Mouse (Mus musculus) kidney, embryonic 14.5 days (tissue): ENCODE measurements around the gene Htr3b. TPM values are rescaled to one million over a fixed set of nuclear protein-coding genes. Genes with fewer than 3 reads are reported as not detected.
"Not testable (repeated sequence)": the region's sequence is repeated elsewhere in the genome, so short reads cannot be mapped to it uniquely, and the experiment has no call there.

Experiments used
- ATAC-seq: fragments of 200-750 bp; cut with Nextera tagmentation; 2 replicates; pipeline ENCODE4 v1.8.0; 2017; ENCODE audit warnings: moderate number of reproducible peaks, mild to moderate bottlenecking, moderate TSS enrichment, moderate library complexity; ENCODE audit not compliant: low FRiP score, low TSS enrichment
- H3K27ac ChIP-seq: fragments of 300-500 bp; sonication (generic); 2 replicates; pipeline ENCODE4 v1.5.1; 2014; ENCODE audit warnings: low read depth, mild to moderate bottlenecking, low read length, moderate library complexity, mixed read lengths
- H3K27me3 ChIP-seq: fragments of 300-500 bp; sonication (generic); 2 replicates; pipeline ENCODE4 v1.6.1; 2014; ENCODE audit warnings: mild to moderate bottlenecking, low read length; ENCODE audit not compliant: control insufficient read depth, insufficient read depth
- H3K36me3 ChIP-seq: fragments of 300-500 bp; sonication (generic); 2 replicates; pipeline ENCODE4 v1.6.1; 2014; ENCODE audit warnings: low read length, mixed read lengths; ENCODE audit not compliant: control insufficient read depth, insufficient read depth
- H3K4me1 ChIP-seq: fragments of 300-500 bp; sonication (generic); 2 replicates; pipeline ENCODE4 v1.6.1; 2014; ENCODE audit warnings: low read length, mixed read lengths; ENCODE audit not compliant: control insufficient read depth, insufficient read depth
- H3K4me2 ChIP-seq: fragments of 300-500 bp; sonication (generic); replicated peaks from 2 replicates; pipeline ENCODE4 v1.6.1; 2014; ENCODE audit warnings: low read depth, mild to moderate bottlenecking, low read length
- H3K4me3 ChIP-seq: fragments of 300-500 bp; sonication (generic); 2 replicates; pipeline ENCODE4 v1.5.1; 2014; ENCODE audit warnings: mild to moderate bottlenecking, low read length
- H3K9ac ChIP-seq: fragments of 300-500 bp; sonication (generic); 2 replicates; pipeline ENCODE4 v1.6.1; 2014; ENCODE audit warnings: low read depth, mild to moderate bottlenecking, low read length, moderate library complexity
- H3K9me3 ChIP-seq: fragments of 300-500 bp; sonication (generic); 2 replicates; pipeline ENCODE4 v1.6.1; 2016; ENCODE audit warnings: low read length; ENCODE audit not compliant: control insufficient read depth
- WGBS: fragments of 180-500 bp; shearing (Covaris S2); extraction: QIAGEN DNeasy Blood & Tissue Kit; methylation state at CpG from one replicate; pipeline ENCODE4 v1.1.7; 2014; 5-methylcytosine and 5-hydroxymethylcytosine counted together
- polyA plus RNA-seq: library from polyadenylated mRNA; unstranded; fragments of >200 nt; fragmentation: Nextera tagmentation; extraction: Ambion mirVana; gene quantifications from 2 replicates; pipeline ENCODE4 v1.2.1, GENCODE M21; 2014

Gene Htr3b
- polyA plus RNA-seq, 1 experiment from 2014 or later = not detected

GRCm38 (mm10) chr9:48984845-48985707 is 20.3 kb upstream of the Htr3b start, which contains the start of gene Usp28:
Gene Usp28, plus strand, starts transcription at chr9:48985375.
- under 1% methylated on average over 75 of the region's 94 CpGs for WGBS
- no peaks in the 10 kb centered on the region; the same call in 1 of the 2 replicates for H3K4me1 ChIP-seq
- no peaks in the 10 kb centered on the region for H3K27me3 ChIP-seq
- peak within 1 kb of the TSS; percentile 77 for H3K27ac ChIP-seq
- H3K4me2 ChIP-seq = peak within 1 kb of the TSS; percentile 68
- H3K4me3 ChIP-seq = peak within 1 kb of the TSS; percentile 76
- peak; percentile 94 for ATAC-seq
- no peaks in the 10 kb centered on the region for H3K9me3 ChIP-seq
- no peaks in the 10 kb centered on the region for H3K36me3 ChIP-seq
- H3K9ac ChIP-seq = peak within 1 kb of the TSS; percentile 78

- WGBS = 30% methylated on average over 8 of the region's 8 CpGs
- H3K4me3 ChIP-seq = peak overlapping the region; percentile 76
- 0 out of 2 replicates have a peak, but pooled peaks have one; percentile 1 for ATAC-seq
- H3K36me3 ChIP-seq = no peaks in the 10 kb centered on the region
- peak overlapping the region; percentile 58 for H3K9ac ChIP-seq
- no peaks in the 10 kb centered on the region for H3K27me3 ChIP-seq
- H3K4me2 ChIP-seq = peak overlapping the region; percentile 68
- H3K4me1 ChIP-seq = no peaks in the 10 kb centered on the region; the same call in 1 of the 2 replicates
- peak overlapping the region; percentile 77; the same call in 1 of the 2 replicates for H3K27ac ChIP-seq
- no peaks in the 10 kb centered on the region for H3K9me3 ChIP-seq
Observed at GRCm38 (mm10) chr9:48984320-48984844, 19.6 kb upstream of the Htr3b start.

- WGBS = 95% methylated on average over 6 of the region's 6 CpGs
- not testable (repeated sequence) for ATAC-seq, H3K4me2 ChIP-seq, H3K27me3 ChIP-seq, H3K4me1 ChIP-seq, H3K27ac ChIP-seq, H3K4me3 ChIP-seq, H3K9ac ChIP-seq, H3K9me3 ChIP-seq, H3K36me3 ChIP-seq
Observed at GRCm38 (mm10) chr9:48983801-48984200, 19.0 kb upstream of the Htr3b start.

- H3K36me3 ChIP-seq = no peaks in the 10 kb centered on the region
- H3K9me3 ChIP-seq = no peaks in the 10 kb centered on the region
- no peak overlapping the region for H3K4me2 ChIP-seq
- H3K27ac ChIP-seq = no peak overlapping the region
- H3K9ac ChIP-seq = no peak overlapping the region
- no peaks in the 10 kb centered on the region for H3K27me3 ChIP-seq
- H3K4me3 ChIP-seq = no peak overlapping the region
- H3K4me1 ChIP-seq = no peaks in the 10 kb centered on the region
- no peak for ATAC-seq
Observed at GRCm38 (mm10) chr9:48981827-48982226, 17.0 kb upstream of the Htr3b start.

- Histone ChIP-seq H3K9me3 (no peaks in the 10 kb centered on the region), H3K4me2 (no peak overlapping the region), H3K4me1 (no peaks in the 10 kb centered on the region), H3K27me3 (no peaks in the 10 kb centered on the region), H3K27ac (no peak overlapping the region), H3K36me3 (no peaks in the 10 kb centered on the region), H3K9ac (no peak overlapping the region), H3K4me3 (no peak overlapping the region)
- 76% methylated on average over 3 of the region's 3 CpGs for WGBS
- no peak for ATAC-seq
Observed at GRCm38 (mm10) chr9:48980781-48981180, 16.0 kb upstream of the Htr3b start.

GRCm38 (mm10) chr9:48980371-48980770 is 15.6 kb upstream of the Htr3b start:
- Histone ChIP-seq H3K4me1 (no peaks in the 10 kb centered on the region), H3K9me3 (no peaks in the 10 kb centered on the region), H3K36me3 (no peaks in the 10 kb centered on the region), H3K27me3 (no peaks in the 10 kb centered on the region), H3K4me3 (no peak overlapping the region), H3K4me2 (no peak overlapping the region), H3K27ac (no peak overlapping the region), H3K9ac (no peak overlapping the region)
- ATAC-seq = no peak
- 73% methylated on average over 5 of the region's 5 CpGs for whole genome bisulfite sequencing

GRCm38 (mm10) chr9:48976661-48977355 is 12.0 kb upstream of the Htr3b start:
- H3K36me3 ChIP-seq = no peaks in the 10 kb centered on the region
- no peaks in the 10 kb centered on the region for H3K9me3 ChIP-seq
- no peaks in the 10 kb centered on the region for H3K4me1 ChIP-seq
- no peak overlapping the region for H3K4me2 ChIP-seq
- H3K9ac ChIP-seq = no peak overlapping the region
- no peak for ATAC-seq
- H3K4me3 ChIP-seq = no peak overlapping the region
- no peaks in the 10 kb centered on the region for H3K27me3 ChIP-seq
- no peak overlapping the region for H3K27ac ChIP-seq
- 75% methylated on average over 6 of the region's 6 CpGs for WGBS

GRCm38 (mm10) chr9:48972494-48972893 is 7.7 kb upstream of the Htr3b start:
- no peak overlapping the region for H3K4me3 ChIP-seq
- WGBS = 32% methylated on average over 3 of the region's 3 CpGs
- no peaks in the 10 kb centered on the region for H3K36me3 ChIP-seq

GRCm38 (mm10) chr9:48962131-48962530 is 2.7 kb downstream of the Htr3b start:
- no peak for ATAC-seq

More at GRCm38 (mm10) chr9:48972494-48972893, 7.7 kb upstream of the Htr3b start:
- Histone ChIP-seq H3K27me3 (no peaks in the 10 kb centered on the region), H3K4me1 (no peaks in the 10 kb centered on the region), H3K9me3 (no peaks in the 10 kb centered on the region), H3K4me2 (no peak overlapping the region), H3K27ac (no peak overlapping the region), H3K9ac (no peak overlapping the region)
- ATAC-seq = no peak

More at GRCm38 (mm10) chr9:48962131-48962530, 2.7 kb downstream of the Htr3b start:
- no peak overlapping the region for H3K9ac ChIP-seq
- H3K27me3 ChIP-seq = no peaks in the 10 kb centered on the region; the same call in 1 of the 2 replicates
- 29% methylated on average over 7 of the region's 7 CpGs for WGBS
- H3K4me2 ChIP-seq = no peak overlapping the region
- H3K9me3 ChIP-seq = no peaks in the 10 kb centered on the region
- no peak overlapping the region for H3K27ac ChIP-seq
- 0 out of 2 replicates have a peak, but pooled peaks cover 3% of the 10 kb centered on the region for H3K4me1 ChIP-seq
- H3K4me3 ChIP-seq = no peak overlapping the region
- H3K36me3 ChIP-seq = no peaks in the 10 kb centered on the region
